Mouse (Mus musculus) gonadal fat pad, adult 2 months (tissue): ENCODE measurements around the gene Kank3. TPM values are rescaled to one million over a fixed set of nuclear protein-coding genes. Genes with fewer than 3 reads are reported as not detected.

Source experiments
- DNase-seq: peaks from one replicate; pipeline ENCODE4 v3.0.0-alpha.2; 2012; ENCODE audit warnings: low read depth
- polyA plus RNA-seq: library from polyadenylated mRNA; depleted of rRNA; stranded (reverse); fragments of >200 nt; gene quantifications from 2 replicates; pipeline ENCODE4 v1.2.3, GENCODE M21; 2012; rRNA removed

The Kank3 gene
- 106 and 146 TPM in 2 replicates for polyA plus RNA-seq

GRCm38 (mm10) chr17:33810334-33811141 is at the start of gene Kank3:
Gene Kank3, plus strand, starts transcription at chr17:33810519.
- DNase-seq: peak; percentile 62

DNA sequence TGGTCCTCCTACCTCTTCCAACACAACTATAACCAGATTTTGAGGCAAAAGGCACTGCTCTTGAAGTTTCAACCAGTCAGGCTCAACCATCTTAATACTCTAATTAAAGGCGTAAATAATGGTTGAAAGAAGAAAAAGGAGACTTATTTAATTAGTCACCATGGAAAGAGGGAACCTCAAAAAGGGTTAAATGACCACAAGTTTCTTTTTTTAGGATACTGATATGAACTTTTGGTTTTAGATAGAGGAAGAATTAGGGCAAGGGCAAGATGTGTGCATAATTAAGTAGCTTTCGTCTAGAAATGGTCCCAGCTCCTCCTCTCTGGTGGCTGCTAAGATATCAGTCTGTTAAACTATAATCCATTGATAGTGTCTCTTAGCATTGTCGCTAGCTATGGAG is 43.9 kb upstream of the Kank3 start:
- no peak for DNase-seq

GRCm38 (mm10) chr17:33771617-33772016 is 38.7 kb upstream of the Kank3 start:
- no peak for DNase-seq

GRCm38 (mm10) chr17:33773426-33773825 is 36.9 kb upstream of the Kank3 start:
- no peak for DNase-seq

DNA sequence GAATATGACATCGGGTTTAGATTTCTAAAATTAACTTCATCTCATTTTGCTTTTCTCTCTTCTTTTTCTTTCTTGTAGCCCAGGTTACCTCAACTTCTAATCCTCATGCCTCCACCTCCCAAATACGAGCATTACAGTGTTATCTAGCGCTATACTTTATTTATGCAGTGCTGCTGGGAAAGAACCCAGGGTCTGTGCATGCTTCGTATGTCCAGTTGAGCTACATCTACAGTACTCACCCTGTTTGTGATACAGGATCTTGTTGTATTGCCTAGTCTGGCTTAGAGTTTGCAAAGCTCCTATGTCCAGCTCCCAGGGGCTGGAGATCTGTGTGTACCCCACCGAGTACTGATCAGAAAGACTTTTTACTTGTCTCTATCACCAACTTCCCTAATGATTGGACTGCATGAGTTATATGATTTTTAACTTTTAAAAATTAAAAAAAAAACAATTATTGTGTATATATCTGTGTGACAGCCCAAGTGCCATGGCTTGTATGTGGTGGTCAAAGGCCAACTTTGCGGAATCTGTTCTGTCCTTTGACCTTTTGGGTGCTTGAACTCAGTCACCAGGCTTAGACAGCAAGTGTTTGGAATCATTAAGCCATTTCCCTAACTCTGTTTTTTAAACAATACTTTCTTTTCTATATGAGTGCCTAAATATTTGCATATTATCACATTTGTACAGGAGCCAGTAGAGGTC is 36.3 kb upstream of the Kank3 start:
- no peak for DNase-seq

DNA sequence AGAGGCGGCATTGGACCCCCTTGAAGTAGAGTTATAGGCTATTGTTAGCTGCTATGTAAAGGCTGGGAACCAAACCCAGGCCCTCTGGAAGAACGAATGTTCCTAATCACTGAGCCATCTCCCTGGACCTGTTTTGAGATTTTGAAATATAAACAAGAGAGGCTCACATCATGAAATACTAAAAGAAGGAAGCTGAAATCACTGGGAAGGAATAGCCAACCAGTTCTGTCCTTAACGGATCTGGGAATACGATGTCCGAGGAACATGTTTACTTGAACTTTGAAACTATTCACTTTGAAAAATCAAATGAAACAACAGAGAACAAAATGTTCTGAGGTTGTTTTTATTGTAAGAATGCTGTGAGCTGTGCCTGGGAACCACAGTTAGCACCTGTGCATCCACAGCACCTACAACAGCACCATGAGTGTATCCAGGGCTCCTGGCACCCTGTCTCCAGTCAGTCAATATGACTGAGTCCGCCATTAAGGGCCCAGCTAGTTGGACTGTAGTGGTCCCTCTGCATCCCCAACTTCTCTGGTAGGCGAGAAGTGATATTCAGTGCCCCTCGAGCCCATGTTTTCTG is 35.7 kb upstream of the Kank3 start:
- DNase-seq: no peak

DNA sequence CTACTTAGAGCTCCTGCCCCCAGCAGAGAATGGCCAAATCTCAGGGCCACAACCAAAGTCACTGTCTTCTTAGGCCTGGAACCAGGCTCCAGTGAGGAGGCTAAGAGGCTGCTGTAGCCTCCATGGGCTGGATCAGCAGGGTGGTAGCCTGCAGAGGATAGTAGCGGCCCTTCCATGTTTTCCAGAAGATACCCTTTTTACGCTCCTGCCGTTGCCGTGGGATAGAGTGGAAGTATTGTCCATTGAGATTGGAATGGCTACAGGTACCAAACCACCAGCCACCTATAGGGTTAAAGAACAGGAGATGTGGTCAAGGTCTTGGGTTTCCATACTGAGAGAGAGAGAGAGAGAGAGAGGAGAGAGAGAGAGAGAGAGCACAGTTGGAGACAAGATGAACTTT is 35.0 kb upstream of the Kank3 start:
- no peak for DNase-seq

DNA sequence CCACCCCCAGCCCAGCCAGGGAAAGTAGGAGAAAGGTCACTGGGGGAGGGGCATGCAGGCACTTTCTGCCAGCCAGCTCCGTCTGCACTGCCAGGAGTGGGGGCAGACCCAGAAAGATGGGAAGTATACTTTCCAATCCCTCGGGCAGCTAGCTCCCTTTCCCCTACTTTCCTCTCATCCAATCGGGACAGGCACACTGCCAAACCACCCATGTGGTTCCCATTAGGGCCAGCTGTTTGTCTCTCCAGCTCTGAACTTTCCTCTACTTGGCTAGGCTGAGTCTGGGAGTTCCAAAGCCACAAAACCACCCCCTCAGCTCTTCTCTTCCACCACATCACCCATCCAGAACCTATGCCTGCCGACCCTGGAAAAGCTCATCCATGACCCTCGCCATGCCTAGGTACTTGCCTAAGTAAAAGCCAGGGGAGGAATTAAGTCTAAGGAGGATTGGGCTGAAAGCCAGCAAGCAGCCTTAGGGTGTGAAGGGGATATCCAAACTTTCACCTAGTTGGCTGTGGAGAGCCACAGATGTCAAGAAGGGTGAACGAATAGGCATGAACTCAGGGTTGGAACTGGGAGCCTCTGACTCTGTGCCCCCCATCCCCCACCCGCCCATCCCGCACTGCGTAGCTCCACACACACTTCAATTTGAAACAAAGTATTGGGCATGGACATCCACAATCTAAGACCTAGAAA is 30.9 kb upstream of the Kank3 start:
- DNase-seq: no peak

DNA sequence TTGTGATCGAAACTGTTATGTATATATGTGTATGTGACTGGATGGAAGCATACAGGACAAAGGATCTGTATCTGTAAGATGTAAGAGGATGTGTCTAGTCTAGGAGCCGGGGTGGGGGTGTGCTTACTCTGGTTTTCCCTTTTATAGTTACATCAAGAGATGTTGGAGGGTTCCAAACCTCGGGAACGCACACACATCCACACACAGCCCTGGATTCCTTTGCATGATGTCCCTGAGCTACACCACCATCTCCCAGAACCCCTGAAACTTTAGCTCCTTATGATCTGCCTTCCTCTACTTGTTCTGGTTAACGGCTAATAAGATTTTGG is 30.4 kb upstream of the Kank3 start:
- DNase-seq: no peak

DNA sequence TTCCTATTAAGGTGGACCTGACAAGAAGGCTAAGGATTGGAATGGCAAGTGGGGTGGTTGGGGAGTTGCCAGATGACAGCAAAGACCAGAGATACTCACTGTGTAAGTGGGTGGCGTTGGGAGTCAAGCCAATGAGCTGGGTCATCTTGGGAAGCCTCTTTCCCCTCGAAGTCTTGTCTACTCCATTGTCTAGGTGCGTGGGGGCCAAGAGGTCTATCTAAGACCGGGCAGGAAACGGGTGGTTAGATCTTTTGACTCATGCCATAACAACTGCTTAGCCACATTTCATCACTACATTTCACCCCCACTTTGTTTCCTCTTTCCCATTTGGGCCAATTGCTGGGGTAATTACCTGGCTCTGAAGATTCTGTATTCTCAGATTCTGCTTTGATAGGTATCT is 29.9 kb upstream of the Kank3 start:
- DNase-seq: no peak

DNA sequence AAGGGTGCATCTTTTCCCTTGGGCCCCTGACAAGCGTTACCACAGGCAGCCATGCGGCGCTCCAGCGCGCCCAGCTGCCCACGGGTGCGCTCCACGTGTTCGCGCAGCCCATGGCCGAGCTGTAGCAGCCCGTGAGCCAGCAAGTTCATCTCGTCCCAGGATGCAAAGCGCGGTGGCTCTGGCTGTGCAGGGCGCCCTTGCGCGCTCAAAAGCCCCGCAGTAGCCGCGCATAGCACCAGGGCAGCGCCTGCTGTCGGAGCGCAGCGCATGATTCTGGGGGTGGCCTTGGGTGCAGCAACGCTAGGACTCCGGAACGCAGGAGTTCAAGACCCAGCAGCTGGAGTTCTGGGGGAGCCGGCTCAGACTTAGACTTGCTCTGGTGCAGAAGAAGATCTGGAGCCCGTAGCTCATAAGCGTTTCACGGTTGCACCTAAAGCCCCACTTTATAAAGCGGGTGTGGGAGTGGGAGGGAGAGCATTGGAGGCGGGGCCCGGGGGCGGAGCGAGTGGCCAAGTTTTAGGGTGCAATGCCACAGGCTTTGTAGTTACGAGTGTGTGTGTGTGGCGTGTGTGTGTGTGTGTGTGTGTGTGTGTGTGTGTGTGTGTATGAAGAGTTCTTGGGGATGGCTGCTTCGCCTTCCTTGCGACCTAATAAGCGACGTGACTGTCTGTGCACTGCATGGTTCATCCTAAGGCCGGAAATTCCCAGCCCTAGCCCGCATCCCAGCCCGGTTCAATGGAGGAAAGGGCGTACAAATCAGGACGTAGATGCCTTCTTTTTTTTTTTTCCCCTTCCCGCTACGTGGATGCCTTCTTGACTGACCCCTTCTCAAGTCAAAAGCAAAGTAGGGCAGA is 29.0 kb upstream of the Kank3 start, which contains the start of gene Angptl4:
TSS of gene Angptl4 (minus strand) at position 707 of the 854 bp plus-strand sequence.
- no peak for DNase-seq

DNA sequence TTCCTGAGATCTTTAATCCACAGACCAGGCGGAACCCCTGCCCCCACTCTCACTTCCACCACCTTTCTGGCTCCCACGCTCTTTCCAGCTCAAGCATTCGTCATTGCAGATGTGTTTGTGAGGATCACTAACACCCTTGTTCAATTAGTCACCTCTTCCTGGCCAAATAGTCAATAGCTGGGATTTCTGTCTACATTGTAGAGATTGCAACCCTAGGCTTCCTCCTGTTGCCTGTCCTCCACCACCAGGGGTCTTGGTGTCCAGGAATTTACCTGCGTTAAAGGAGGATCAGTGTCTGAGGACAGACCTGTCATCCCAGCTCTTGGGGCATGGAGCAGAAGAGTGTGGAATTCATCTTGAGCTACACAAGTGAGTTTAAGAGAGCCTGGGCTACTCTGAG is 28.3 kb upstream of the Kank3 start:
- DNase-seq: no peak

DNA sequence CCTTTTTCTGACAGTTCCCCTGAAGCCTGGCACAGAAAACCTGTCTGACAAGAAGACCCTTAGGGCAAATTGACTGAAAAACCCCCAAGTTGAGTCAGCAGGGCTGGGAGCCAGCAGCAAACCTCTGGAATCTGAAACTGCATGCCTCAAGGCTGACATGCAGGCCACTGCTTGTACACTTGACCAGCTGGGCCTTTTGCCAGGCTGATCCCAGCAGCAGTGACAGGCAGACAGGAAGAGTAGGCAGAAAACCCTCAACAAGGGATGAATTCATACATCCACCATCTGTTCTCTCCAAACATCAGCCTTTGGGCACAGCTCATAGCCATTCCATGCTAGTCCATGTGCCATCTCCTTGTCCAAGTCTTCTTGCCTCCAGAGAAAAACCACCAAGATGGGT is 26.9 kb upstream of the Kank3 start:
- peak; percentile 90 for DNase-seq

DNA sequence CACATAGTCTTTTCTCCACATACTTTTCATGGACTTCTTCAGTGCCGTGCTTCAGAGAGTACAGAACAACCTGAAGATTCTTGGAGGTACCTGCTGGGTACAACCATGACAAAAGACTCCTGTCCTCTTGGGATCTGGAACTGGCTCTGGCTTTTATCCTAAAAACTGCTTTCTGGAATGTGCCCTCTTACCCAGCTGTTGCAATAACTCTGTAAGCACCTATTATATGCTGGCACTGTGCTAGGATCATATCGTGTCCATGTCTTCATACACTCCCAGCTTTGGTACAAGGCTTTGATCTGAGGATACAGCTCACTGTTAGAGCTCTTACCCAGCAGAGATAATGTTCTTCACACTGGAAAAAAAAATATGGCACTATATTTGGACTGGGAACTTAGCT is 25.4 kb upstream of the Kank3 start:
- DNase-seq: no peak

DNA sequence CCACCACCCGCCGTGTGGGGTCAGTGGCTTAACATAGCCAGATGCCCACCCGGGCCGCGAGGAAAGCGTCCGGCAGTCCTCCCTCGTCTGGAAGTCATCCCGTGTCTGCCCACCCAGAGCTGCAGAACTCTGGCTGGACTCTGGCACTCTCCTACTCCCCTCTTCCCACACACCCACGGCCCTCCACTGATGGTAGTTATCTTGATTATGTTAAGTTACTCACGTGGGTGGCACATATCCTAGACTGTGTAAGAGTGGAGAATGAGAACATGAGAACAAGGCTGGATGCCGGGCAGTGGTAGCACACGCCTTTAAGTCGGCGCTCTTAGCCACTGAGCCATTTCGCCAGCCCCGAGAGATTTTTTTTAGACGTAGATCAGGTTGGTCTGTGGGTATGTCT is 23.9 kb upstream of the Kank3 start:
- DNase-seq: no peak

DNA sequence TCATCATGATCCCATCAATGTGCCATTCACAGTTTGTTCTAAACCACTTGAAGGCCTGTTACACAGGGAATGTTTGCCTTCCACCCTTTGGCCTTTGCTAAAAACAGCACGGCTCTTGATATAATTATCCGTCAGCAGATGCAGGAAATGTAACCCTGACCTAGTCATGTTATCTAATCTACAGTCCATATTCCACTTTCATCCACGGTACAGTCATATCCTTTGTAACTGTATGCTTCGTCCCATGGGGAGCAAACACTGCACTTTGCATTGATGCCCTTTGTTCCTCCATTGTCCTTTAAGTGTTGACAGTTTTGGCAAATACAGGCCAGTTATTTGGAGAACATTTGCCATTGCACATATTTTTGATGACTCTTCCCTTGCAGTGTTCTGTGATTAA is 21.6 kb upstream of the Kank3 start:
- no peak for DNase-seq

DNA sequence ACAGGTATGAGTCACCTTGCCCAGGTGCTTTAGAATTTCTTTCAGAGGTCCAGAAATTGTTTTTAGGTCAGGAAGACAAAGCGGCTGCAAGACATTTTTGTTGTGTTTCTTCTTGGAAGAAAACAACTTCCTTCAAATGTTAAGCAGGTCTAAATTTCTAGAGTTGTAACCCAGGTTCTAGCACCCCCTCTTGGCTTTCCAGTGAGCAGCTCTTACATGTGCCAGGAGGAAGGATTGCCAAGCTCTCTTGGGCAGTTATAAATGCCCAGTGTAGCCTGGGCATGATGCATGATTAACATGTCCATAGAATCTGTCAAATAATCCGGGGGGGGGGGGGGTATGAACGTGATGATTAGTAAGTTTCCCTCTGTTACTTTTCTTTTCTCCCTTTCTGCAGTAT is 12.0 kb upstream of the Kank3 start:
- DNase-seq: no peak

DNA sequence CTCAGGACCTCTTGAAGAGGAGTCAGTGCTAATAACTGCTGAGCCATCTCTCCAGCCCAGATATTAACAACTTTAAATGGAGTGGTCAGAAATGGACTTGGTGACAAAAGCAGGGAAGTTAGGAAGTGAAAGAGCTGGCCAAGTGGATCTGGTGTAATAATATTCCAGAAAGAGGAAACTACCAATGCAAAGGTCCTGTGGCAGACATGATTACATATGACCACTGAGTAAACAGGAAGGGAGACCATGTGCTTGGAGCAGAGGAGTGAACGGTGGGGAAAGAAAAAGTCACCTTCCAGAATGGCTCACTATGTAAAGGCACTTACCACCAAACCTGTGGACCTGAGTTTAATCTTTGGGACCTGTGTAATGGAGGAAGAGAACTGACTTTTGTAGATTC is 11.0 kb upstream of the Kank3 start:
- no peak for DNase-seq

GRCm38 (mm10) chr17:33802221-33802620 is 8.1 kb upstream of the Kank3 start:
- no peak for DNase-seq

GRCm38 (mm10) chr17:33804205-33804604 is 6.1 kb upstream of the Kank3 start:
- DNase-seq: no peak

DNA sequence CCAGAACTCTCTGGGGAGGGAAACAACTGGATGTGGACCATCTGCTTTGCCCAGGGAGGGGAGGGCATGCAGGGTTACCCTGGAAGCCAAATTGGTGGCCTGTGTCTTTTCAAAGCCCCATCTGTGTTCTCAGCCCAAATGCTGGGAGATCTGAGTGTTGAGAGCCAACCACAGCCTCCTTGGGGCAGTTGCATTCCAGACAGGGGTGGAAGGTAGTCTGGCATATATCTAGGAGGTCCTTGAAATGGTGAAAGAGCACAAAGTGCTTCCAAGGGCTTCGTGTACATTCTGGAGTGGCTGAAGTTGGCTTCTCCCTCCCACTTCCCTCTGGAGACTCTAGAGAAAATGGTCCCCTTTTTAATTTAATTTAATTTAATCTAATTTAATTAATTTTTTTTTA is 5.6 kb upstream of the Kank3 start:
- DNase-seq: no peak
